Mouse (Mus musculus) cortical plate, adult 2 months (tissue): ENCODE data around the gene Sun1.

Experiments used
- CTCF ChIP-seq: fragments of 200-500 bp; IDR thresholded peaks from 2 replicates; pipeline ENCODE4 v1.5.1; 2011; ENCODE audit warnings: mild to moderate bottlenecking, control low read depth, low read length; ENCODE audit not compliant: insufficient read depth; ENCODE audit errors: extremely low read depth
- POLR2A ChIP-seq: fragments of 200-500 bp; IDR thresholded peaks from 2 replicates; pipeline ENCODE4 v1.6.1; 2011; ENCODE audit warnings: mild to moderate bottlenecking, low read length, control low read depth; ENCODE audit not compliant: insufficient read depth; ENCODE audit errors: extremely low read depth

GRCm38 (mm10) chr5:139190958-139191357, 9.5 kb upstream of the Sun1 start:
- TF ChIP-seq POLR2A (no peak), CTCF (no peak)
